Mouse (Mus musculus): ENCODE data around the gene P2rx5.
A peak's percentile ranks its signal among the peaks of the same experiment; 100 is the strongest.

Gene P2rx5

DNA sequence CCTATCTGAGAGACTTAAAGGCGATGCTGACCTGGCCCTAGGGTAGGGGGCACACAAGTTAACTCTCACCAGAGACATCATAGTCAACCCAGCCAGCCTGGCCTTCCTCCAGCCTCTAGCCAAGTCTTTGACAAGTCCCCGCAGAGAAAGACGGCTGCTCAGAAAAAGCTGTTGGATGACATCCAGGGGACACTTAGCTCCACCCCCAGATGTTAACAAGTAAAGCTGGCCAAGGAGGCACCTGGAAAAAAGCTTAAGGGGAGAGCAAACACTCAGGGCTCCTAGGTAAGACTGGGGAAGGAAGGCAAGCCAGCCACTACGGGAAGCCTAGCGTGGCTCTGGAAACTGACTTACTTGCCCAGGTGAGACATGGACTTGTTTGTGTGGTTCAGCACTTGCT, 12.0 kb downstream of the P2rx5 start:
- ATAC-seq (ENCODE audit: insufficient number of reproducible peaks, low FRiP score, low TSS enrichment) = no peak

DNA sequence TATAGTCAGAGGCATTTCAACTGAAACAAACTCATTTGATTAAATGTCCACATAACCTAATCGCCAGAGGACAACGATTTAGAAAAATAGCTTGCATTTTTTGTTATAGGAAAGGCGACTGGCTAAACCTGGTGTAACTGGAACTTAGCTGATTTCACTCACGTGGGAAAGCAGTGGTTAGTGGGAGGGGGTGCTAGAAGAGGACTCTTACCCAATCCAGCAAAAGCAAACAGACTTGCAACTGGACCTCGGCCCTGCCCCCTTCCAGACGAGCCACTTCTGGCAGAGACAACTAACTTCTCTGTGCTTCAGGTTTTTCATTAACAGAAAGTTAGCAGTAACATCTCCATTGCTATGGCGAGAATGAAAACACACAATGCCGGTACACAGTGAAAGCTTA, 15.4 kb downstream of the P2rx5 start:
- ATAC-seq (ENCODE audit: insufficient number of reproducible peaks, low FRiP score, low TSS enrichment) = no peak

DNA sequence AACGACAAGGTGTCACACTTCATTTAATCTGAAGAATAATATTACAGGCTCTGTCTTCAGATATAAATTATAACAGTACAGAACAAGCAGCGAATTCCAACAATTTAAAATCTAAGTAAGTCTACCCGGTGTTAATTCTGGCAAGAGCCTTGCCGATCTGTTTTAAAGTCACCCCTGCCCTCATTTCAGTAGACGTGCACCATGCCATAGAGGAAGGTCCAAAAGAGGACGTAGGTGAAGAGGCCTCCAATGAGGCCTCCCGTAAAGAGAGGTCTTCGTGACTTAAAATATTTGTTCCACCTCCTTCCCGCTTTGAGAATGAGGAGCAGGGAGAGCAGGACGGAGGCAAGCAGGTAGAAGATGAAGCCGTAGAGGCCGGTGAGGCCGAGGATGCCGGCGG, 16.0 kb downstream of the P2rx5 start:
- ATAC-seq (ENCODE audit: insufficient number of reproducible peaks, low FRiP score, low TSS enrichment) = no peak

DNA sequence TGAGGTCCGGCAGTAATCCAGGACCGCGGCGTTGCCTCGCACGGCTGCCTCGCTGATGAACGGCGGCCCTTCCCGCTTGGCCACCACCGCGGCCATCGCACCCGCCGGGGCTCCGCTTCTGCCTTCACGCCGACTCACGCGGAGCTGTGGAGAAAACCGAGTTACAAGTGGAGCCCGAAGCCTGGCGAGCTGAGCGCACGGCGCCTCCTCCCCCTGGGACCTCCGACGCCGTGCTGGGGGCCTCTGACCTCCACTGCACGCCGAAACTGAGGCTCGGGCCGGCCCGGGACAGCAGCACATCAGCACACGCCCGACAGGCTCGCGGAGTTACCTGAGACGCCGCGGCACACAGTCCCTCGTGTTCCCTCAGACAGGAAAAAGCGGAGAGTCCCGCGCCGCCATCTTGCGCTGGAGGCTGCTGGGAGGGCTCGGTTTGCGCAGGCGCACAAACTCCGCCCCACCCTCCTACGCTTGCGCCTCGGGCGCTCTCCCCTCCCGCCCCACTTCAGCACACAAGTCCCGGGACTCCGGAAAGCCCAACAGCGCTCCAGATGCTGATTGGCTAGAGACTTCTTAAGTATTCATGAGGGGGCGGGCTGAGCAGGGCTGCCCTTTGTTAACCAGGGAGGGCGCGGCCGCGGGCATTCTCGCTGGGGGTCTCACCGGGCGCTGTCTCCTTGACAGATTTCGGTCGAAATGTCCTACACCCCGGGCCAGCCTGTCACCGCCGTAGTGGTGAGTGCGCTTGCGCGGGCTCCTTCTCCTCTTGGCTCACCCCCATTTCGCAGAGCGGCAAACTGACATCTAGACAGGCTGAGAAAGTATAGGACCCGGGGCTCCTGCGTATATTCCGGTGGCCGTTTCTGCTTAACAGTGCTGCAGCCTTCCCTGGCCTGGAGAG, 16.6 kb downstream of the P2rx5 start, which contains the start of the genes Emc6 and Tax1bp3:
Gene Emc6 (minus strand): TSS at position 430 of the 901 bp plus-strand sequence.
Gene Tax1bp3 (plus strand): TSS at position 476 of the 901 bp plus-strand sequence.
- peak; percentile 96 for ATAC-seq (ENCODE audit: insufficient number of reproducible peaks, low FRiP score, low TSS enrichment)

DNA sequence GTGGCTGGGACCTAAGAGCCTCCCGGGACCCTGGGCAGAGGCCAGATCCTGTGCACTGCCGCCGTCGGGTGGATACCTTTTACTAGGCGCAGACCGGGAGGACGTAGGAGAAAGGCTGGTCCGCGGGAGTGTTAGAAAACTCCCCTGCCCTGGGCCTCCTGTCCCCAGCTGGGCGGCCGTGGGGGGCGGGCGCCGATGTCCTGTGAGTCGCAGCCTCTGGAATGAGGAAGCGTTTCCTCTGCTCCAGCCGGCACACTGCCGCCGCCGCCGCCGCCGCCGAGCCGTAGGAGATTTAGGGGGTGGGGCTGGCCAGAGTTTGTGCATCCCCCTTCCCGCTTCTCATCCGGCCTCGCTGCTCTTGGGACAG, 17.3 kb downstream of the P2rx5 start:
- ATAC-seq (ENCODE audit: insufficient number of reproducible peaks, low FRiP score, low TSS enrichment) = no peak

DNA sequence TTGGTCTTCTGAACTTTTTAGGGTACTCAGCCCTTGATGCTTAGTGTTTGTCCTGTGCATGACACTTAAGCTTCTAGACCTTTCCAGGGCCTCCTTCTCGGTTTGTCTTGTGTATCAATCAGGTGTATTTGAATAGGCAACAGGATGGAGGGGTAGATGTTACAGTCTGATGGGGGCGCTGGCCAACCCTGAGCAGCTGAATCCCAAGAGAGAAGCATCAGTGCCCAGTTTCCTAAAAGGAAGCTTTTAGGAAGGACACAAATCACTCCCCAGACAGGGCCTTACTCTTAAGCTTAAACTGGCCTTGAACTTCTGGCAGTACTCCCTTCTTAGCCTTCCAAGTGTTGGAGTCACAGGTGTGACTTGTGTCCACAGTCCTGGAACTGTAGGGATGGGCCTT, 17.7 kb downstream of the P2rx5 start:
- no peak for ATAC-seq (ENCODE audit: insufficient number of reproducible peaks, low FRiP score, low TSS enrichment)

DNA sequence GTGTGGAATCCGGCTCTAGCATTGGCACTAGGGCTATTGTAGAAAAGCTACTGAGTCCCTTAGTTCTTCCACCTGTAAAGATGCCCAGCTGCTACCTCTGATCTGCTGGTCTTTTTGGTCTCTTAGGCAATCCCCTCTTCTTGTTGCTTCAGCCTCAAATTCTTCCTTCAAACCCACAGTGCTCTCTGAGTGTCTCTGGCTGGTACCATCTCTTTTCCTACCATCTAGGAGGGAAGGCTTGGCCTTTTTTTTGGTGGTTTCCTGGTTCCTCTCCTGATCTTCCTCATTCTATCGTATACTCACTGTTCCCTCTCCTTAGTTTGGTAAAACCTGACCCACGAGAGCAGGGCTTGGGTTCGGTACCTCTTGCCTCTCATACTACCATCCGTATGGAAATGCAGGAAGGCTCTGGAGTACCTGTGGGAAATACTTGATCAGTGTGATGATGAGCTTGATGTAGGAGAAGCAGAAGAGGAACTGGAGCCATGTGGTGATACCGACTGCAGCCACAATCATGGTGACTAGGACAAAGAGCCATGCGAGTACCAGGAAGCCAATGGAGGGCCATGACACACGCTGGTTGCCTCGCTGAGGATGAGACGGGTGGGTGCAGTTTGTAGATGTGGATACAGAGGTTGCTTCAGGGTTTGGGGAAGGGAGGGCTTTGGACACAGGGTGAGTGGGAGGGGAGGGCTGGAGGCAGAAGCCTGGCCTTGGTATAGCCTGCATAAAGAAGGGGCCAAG, 25.8 kb downstream of the P2rx5 start:
- ATAC-seq (ENCODE audit: insufficient number of reproducible peaks, low FRiP score, low TSS enrichment) = no peak

DNA sequence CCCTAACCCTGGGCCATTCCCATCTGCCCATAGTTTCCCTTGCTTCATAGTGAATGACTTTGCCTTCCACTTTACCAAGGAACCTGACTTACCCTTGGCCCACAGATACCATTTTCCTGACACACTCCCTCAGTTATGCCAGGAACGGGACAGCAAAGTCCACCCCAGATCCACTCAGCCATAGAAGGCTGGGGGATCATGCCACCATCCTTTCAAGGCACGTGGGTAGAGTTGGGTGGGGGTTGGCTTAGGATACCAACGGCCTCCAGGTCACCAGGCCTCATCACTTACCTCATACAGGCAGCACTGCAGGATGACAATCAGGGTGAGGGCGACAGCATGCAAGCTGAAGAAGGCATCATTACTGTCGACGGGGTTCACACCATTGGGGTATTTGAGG, 27.0 kb downstream of the P2rx5 start:
- ATAC-seq (ENCODE audit: insufficient number of reproducible peaks, low FRiP score, low TSS enrichment) = no peak

DNA sequence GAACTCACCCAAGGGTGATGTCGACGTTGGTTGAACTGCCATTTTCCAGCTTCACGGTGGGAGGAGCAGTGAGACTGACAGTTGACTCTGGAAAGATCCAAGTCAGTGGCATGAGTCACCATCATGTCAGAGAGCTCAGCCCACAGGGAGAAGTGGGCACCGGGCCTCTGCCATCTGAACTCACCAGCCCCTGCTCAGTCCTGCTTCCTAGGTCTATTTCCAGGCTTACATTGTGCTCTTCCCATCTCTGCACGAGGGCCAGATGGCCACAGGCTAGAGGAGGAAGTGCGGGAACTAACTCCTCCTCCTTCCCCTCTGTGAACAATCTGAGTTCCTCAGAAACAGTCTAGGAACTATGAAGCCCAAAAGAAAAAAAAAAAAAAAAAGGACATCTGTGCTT, 32.8 kb downstream of the P2rx5 start:
- peak; percentile 84 for ATAC-seq (ENCODE audit: insufficient number of reproducible peaks, low FRiP score, low TSS enrichment)

DNA sequence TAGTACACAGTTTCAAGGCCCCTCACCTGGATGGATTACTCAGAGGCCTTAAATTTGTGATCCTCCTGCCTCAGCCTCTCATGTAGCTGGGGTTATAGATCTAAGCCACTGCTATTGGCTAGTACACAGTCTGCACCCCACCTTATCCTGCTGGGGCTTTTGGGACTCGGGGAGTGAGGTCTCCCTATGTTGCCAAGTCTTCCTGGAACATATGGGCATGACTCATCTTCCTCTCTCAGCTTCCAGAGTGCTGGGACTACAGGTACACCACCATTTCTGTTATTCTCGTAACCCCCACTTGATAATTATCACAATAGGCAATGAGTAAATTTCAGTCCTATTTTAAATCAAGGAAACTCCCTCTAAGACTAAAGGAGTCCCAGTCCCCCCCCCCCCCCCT, 34.2 kb downstream of the P2rx5 start:
- ATAC-seq (ENCODE audit: insufficient number of reproducible peaks, low FRiP score, low TSS enrichment) = no peak

DNA sequence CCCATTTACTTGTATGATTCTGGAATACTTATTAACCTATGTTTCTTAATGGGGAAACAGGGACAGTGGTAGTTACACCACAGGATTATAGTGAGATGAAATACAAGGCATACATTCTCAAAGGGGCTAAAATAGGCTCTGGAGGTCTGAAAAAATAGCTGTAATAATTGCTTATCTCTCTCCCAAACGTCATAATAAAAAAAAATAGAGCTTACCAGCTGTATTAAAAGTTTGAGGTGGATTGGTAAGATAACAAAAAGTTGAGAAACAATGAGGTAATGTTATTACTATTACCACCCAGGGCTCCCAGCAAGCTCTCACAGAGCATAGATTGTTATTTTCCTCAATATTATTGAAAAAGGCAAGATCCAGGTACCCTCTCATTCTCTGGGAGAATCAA, 38.0 kb downstream of the P2rx5 start:
- no peak for ATAC-seq (ENCODE audit: insufficient number of reproducible peaks, low FRiP score, low TSS enrichment)

DNA sequence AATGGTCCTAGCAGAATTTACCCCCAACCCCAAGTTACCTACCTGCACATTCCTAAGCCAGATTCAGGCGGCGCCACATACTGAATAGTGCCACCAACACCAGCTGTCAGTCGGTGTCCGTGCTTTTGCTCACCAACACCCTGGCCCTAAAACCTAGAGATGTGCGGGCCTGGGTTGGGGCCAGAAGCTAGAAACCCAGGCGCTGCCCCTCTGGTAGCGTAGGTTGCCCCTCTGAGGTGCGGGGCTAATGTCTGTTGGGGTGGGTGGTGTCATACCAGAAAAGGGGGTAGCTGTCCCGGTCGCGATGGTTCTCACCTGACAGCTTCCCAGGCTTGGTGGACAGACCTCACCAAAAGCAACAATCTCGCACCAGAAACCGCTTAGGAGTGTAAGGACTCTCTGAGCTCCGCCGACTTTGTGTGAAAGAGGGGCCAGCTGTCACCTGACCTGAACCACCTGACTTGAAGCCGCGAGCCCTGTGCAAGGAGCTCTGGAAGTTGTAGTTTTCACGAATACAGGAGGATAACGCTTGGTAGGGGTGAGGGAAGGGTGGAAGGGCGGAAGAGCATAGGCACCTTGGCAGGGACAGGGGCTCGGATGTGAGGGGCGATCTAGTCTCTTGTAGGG, 38.5 kb downstream of the P2rx5 start, which contains the start of gene Ctns:
Gene Ctns (minus strand): TSS at position 440 of the 627 bp plus-strand sequence.
- ATAC-seq (ENCODE audit: insufficient number of reproducible peaks, low FRiP score, low TSS enrichment) = peak; percentile 94

DNA sequence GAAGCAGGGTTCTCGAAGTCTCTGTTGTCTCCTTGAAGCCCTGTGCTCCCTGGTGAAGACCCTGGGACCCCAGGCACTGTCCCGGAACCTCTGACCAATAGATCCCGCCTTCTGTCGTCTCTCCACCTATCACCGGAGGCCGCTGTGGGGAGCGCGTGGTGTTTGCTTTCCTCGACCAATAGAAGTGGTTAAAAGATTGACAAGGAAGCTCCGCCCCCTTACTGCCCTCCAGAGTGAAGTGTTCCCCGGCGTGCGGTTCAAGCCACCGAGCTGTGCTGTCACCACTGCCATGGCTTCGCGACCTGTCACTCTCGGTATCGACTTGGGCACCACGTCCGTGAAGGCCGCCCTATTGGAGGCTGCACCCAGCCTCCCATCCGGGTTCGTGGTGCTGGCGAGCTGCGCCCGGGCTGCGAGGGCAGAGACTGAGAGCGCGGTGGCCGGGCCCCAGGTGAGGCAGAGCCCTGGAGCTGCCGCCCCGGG, 39.0 kb downstream of the P2rx5 start, which contains the start of gene Shpk:
Gene Shpk (plus strand): TSS at position 231 of the 483 bp plus-strand sequence.
- peak; percentile 98 for ATAC-seq (ENCODE audit: insufficient number of reproducible peaks, low FRiP score, low TSS enrichment)

DNA sequence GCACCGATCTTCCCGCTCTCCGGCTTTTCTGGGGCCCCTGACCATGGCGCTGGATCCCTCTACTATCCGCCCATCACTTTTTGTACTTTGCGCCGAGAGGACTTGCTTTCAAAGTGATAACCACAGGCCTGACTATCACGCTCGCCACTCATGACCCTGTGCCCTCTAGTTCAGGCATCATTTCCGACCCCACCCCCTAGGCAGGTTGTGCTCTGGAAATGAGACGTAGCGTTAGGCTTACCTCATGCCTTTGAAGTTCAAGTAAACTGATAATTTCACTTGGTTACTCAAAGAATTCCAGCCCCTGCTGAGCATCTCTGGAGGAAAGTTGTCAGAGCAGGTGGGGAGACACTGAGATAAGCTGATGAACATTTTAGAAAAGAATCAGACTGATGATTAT, 39.7 kb downstream of the P2rx5 start:
- ATAC-seq (ENCODE audit: insufficient number of reproducible peaks, low FRiP score, low TSS enrichment) = no peak

DNA sequence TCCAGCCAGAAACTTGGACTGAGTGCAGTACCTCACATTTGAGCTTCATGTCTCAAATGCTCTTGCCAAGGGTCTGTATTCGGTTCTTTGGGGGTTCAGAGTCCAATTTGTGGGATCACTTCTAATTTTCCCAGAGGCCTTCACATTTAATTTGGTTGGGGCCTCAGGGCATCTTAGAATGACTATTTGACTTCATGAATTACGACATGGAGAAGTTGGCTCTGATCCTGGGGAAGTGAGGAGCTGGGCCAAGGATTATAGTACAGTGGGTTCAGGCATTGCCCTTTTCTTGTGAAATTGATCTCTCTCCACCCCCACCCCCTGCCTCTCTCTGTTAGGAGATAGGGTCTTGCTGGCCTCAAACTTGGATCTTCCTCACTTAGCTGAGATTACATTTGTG, 40.8 kb downstream of the P2rx5 start:
- no peak for ATAC-seq (ENCODE audit: insufficient number of reproducible peaks, low FRiP score, low TSS enrichment)

DNA sequence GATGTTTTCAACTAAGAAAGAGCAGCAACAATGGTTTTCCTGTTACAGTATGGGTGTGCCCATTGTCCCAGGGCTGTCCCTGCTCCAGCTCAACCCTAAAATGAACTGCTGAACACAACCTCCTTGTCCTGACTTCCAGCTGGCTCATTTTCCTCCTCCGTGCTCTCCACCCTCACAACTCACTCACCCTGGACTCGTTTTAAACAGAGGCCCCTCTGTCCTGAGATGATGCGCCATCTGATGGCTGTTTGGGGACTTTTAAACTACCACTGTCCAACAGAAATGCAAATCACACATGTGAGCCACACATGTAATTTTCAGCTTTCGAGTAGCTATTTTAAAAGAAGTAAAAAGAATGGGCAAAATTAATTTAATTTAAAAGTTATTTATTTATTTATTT, 41.4 kb downstream of the P2rx5 start:
- ATAC-seq (ENCODE audit: insufficient number of reproducible peaks, low FRiP score, low TSS enrichment) = no peak

DNA sequence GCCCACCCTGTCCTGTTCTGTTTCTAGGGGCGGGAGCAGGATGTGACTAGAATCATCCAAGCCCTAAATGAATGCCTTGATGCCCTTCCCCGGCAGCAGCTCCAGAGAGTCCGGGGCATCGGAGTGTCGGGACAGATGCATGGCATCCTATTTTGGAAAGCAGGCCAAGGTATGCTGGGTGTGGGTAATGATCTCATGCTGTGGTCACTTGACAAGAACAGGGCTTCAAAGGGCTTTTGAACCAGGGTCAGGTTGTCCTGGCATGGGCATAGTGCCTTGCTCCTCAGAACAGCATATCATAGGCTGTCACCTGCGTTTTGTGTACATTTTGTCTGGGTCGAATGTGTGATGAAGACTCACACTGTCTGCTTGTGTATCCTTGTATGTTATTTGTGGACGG, 43.7 kb downstream of the P2rx5 start:
- no peak for ATAC-seq (ENCODE audit: insufficient number of reproducible peaks, low FRiP score, low TSS enrichment)

DNA sequence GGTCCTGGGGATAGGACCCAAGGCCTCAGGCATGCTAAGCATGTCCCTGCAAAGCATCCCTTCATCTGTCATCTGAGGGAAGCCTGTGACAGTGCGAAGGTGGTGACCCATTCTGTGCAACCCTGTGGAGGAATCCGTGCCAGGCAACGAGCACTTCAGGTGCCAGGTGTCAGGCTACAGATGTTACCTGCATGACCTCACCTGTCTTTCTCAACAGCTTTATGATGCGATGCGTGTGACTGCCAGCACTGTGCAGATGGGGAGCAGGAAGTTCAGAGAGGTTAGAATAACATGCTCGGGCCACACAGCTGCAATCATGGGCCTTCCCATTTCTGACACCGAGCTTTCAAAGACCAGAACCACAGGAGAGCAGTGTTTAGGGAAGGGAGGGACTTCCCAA, 45.0 kb downstream of the P2rx5 start:
- no peak for ATAC-seq (ENCODE audit: insufficient number of reproducible peaks, low FRiP score, low TSS enrichment)

DNA sequence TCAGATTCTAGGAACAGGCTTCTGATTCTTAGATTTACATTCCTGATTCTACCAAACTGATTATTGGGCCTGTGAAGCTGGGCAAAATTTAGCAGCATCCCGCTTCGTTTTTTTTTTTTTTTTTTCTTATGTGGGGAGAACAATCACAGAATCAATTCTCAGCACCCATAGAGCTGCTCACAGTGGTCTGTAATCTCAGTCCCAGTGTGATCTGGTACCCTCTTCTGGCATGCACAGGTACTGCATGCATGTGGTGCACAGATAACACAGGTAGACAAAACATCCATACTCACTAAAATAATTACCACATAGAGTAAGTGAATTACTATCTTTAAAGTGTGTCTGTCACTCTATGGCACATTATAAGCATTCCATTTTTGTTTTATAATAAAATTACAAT, 47.4 kb downstream of the P2rx5 start:
- ATAC-seq (ENCODE audit: insufficient number of reproducible peaks, low FRiP score, low TSS enrichment) = no peak

DNA sequence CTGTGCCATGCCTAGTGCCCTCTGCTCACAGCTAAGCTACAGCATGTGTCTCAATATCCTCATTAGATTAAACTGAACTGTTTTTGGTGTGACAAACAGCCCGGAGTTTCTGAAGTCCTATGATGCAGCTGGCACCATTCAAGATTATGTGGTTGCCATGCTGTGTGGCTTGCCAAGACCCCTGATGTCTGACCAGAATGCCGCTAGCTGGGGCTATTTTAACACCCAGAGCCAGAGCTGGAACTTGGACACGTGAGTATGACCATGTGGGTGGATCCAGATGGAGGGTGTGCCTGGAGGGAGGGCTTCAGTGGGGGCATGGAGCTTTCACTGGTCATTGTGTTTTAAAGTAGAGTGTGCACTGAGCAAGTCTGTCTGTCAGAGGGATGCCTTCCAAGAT, 53.7 kb downstream of the P2rx5 start:
- ATAC-seq (ENCODE audit: insufficient number of reproducible peaks, low FRiP score, low TSS enrichment) = no peak

DNA sequence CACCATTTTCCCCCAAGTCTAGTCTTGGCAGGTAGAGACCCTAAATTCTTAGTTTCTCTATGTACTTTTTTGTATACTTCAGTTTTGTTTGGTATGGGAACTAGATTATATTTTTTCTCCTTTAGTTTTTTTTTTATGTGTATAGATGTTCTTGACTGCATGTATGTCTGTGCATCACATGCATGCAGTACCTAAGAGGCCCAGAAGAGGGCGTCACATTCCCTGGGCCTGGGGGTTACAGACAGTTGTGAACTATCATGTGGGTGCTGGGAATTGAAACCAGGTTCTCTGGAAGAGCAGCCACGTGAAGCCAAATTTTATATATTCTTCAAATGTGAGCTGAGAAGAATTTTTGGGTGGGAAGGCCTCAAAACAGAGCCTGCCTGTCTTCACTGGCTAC, 59.5 kb downstream of the P2rx5 start:
- ATAC-seq (ENCODE audit: insufficient number of reproducible peaks, low FRiP score, low TSS enrichment) = no peak
